Mouse (Mus musculus) stomach, embryonic 15.5 days (tissue): ENCODE data around the gene Cryl1. TPM values are rescaled to one million over a fixed set of nuclear protein-coding genes. Genes with fewer than 3 reads are reported as not detected.

Source experiments
- ATAC-seq: fragments of 200-750 bp; cut with Nextera tagmentation; 2 replicates; pipeline ENCODE4 v1.8.0; 2017; ENCODE audit warnings: low read depth, moderate number of reproducible peaks, moderate TSS enrichment; ENCODE audit not compliant: insufficient read depth, low FRiP score
- H3K27ac ChIP-seq: fragments of 300-500 bp; sonication (generic); 2 replicates; pipeline ENCODE4 v1.5.1; 2015; ENCODE audit warnings: mild to moderate bottlenecking, inconsistent platforms
- H3K27me3 ChIP-seq: fragments of 300-500 bp; sonication (generic); replicated peaks from 2 replicates; pipeline ENCODE4 v1.6.1; 2015; ENCODE audit warnings: inconsistent platforms
- H3K36me3 ChIP-seq: fragments of 300-500 bp; sonication (generic); 2 replicates; pipeline ENCODE4 v1.6.1; 2015; ENCODE audit warnings: inconsistent platforms
- H3K4me1 ChIP-seq: fragments of 300-500 bp; sonication (generic); 2 replicates; pipeline ENCODE4 v1.6.1; 2015; ENCODE audit warnings: inconsistent platforms
- H3K4me2 ChIP-seq: fragments of 300-500 bp; sonication (generic); 2 replicates; pipeline ENCODE4 v1.6.1; 2015; ENCODE audit warnings: mild to moderate bottlenecking, inconsistent platforms
- H3K4me3 ChIP-seq: fragments of 300-500 bp; sonication (generic); replicated peaks from 2 replicates; pipeline ENCODE4 v1.5.1; 2015; ENCODE audit warnings: inconsistent platforms
- H3K9ac ChIP-seq: fragments of 300-500 bp; sonication (generic); 2 replicates; pipeline ENCODE4 v1.6.1; 2015; ENCODE audit warnings: inconsistent platforms
- H3K9me3 ChIP-seq: fragments of 300-500 bp; sonication (generic); 2 replicates; pipeline ENCODE4 v1.6.1; 2016; ENCODE audit warnings: inconsistent platforms
- WGBS: fragments of 180-500 bp; shearing (Covaris S2); methylation state at CpG from one replicate; pipeline ENCODE4 v1.1.7; 2015; 5-methylcytosine and 5-hydroxymethylcytosine counted together
- polyA plus RNA-seq: library from polyadenylated mRNA; unstranded; fragments of >200 nt; fragmentation: Nextera tagmentation; extraction: Ambion mirVana; gene quantifications from 2 replicates; pipeline ENCODE4 v1.2.1, GENCODE M21; 2015

Cryl1 gene
- 37.6 and 44.5 TPM in 2 replicates for polyA plus RNA-seq

DNA sequence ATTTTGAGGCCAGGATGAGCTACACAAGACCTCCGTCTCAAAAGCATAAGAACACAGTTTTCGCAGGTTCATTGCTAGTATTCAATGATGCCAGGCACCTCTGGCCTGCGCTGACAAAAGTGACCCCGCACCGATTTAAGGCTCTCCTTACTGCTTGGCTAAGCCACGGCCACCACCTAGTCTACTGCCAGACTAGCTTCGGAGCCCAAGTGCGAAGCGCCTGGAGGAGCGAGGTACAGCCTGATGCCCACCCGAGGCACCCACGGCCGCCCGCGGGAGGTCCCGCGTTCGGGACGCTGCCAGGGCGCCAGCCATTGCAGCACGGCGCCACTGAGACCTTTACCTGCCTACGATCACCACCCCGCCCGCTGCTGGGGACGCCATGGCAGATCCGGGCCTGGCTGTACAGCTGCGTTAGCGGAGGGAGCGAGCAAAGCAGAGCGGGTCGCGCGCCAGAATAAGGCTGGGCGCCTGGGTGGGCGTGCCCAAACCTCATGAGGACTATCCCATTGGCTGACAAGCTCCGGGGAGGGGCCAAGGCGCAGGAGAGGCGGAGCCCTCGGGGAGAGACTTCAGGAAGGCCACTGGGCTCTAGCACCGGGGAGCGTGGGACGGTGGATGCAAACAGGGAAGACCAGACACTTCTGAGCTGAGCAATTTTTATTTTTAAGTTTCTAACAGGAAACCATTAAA lies at the start of gene Cryl1:
TSS of gene Cryl1 (minus strand) at position 465 of the 693 bp plus-strand sequence.
- Histone ChIP-seq H3K9ac (peak within 1 kb of the TSS; percentile 78), H3K9me3 (no peaks in the 10 kb centered on the region), H3K27me3 (no peaks in the 10 kb centered on the region), H3K4me2 (peak within 1 kb of the TSS; percentile 93), H3K36me3 (no peaks in the 10 kb centered on the region), H3K4me1 (no peaks in the 10 kb centered on the region), H3K4me3 (peak within 1 kb of the TSS; percentile 69), H3K27ac (peak within 1 kb of the TSS; percentile 92)
- WGBS = 3% methylated on average over 42 of the region's 43 CpGs
- peak; percentile 100 for ATAC-seq

DNA sequence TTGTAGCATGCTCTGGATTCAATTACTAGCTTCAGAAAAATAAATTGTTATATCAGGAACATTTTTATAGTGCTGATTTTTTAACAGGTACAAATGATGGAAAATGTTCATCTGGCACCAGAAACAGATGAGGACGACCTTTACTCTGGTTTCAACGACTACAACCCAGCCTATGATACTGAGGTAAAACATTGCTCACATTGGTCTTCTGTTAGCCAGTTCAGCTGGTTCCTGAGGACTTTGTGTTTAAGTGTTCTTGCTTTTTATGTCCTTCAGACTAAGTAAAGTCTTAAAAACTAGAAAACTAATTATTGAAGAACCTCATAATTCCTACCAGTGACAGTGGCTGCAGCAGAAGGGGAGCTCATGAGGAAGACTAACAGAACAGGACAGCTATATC lies 32.1 kb upstream of the Cryl1 start:
- Histone ChIP-seq H3K27ac (no peak overlapping the region), H3K9me3 (no peaks in the 10 kb centered on the region), H3K4me1 (no peaks in the 10 kb centered on the region), H3K36me3 (no peaks in the 10 kb centered on the region), H3K4me3 (no peak overlapping the region), H3K27me3 (no peaks in the 10 kb centered on the region), H3K9ac (no peak overlapping the region), H3K4me2 (no peak overlapping the region)
- WGBS = 73% methylated on average over 2 of the region's 2 CpGs
- no peak for ATAC-seq

DNA sequence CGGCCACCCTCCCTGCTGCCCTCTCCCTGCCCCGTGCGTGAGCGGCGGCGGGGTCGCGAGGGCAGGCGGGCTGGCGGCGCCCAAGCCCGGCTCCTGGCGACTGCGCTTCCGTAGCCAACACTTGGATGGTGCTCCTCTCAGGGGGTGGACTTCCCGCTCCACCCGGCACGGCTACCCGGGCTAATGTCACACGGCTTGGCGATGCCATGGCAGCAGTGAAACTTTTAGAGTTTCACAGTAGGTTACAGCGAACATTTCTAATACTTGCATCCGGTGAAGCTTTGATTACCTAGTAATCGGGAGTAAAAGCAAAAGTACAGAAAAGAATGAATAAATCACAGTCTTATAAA lies 25.9 kb upstream of the Cryl1 start:
- peak; percentile 63; the same call in 1 of the 2 replicates for ATAC-seq
- Histone ChIP-seq H3K27ac (peak overlapping the region; percentile 57), H3K27me3 (no peaks in the 10 kb centered on the region), H3K9me3 (no peaks in the 10 kb centered on the region), H3K4me3 (peak overlapping the region; percentile 97), H3K4me1 (no peaks in the 10 kb centered on the region), H3K36me3 (no peaks in the 10 kb centered on the region), H3K9ac (peak overlapping the region; percentile 93), H3K4me2 (peak overlapping the region; percentile 73)
- WGBS = under 1% methylated on average over 23 of the region's 24 CpGs

DNA sequence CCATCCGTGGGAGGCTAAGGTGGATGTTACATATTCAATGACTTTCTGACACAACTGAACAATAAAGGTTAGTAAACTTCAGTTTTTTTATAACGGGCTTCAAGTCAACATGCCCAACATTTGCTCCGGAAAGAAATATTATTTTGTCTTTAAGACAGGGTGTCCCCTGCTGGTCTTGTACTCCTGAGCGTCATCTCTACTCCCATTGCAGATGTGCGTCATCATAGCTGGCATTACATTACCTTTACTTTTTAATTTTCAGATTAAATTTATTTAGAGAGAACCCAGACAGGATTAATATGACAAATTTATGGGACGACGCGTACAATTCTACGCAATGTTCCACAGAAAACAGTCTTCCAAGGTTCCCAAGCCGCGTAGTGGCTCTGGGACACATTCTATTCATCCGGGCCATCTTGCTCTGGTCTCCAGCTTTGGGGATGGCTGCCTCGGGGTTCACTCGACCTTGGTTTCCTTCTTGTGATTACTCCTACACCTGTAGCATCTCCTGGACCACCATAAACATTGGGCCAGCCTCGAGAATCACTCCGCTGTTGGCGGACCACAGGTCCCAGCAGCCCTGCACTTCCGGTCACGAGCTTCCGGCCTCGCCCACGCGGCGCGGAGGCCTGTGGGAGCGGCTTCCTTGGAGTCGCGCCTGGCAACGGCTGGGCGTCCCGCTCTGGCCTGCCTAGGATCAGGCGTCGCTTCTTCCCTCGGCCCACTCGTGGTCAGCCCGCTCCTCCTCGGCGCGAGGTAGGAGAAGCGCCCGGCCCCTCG lies 25.3 kb upstream of the Cryl1 start, which contains the start of gene Ift88:
TSS of gene Ift88 (plus strand) at position 631 of the 780 bp plus-strand sequence.
- no peaks in the 10 kb centered on the region for H3K9me3 ChIP-seq
- H3K4me2 ChIP-seq = peak within 1 kb of the TSS; percentile 73
- H3K9ac ChIP-seq = peak within 1 kb of the TSS; percentile 93
- H3K27me3 ChIP-seq = no peaks in the 10 kb centered on the region
- H3K36me3 ChIP-seq = no peaks in the 10 kb centered on the region
- peak; percentile 98 for ATAC-seq
- peak within 1 kb of the TSS; percentile 97 for H3K4me3 ChIP-seq
- H3K4me1 ChIP-seq = no peaks in the 10 kb centered on the region
- peak within 1 kb of the TSS; percentile 57 for H3K27ac ChIP-seq
- 4% methylated on average over 33 of the region's 42 CpGs for WGBS

DNA sequence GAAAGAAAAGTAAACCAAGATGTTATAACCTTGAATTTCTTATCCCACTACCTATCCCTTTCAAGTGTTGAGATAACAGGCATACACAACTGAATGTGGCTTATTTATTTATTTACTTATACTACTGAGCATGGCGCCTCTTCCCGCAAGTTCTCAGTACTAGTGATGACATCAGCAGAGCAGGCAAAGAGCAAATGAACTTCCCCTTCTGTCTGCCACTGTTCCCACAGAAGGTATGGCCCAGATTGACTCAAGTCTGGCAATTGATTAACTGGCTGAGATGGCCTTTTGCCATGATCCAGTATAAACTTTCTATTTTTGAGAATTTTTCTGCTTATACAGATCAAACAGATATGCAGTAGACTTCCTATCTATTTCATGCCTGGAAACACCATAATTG lies 18.9 kb upstream of the Cryl1 start:
- Histone ChIP-seq H3K27ac (no peak overlapping the region), H3K36me3 (no peaks in the 10 kb centered on the region), H3K4me1 (no peaks in the 10 kb centered on the region), H3K27me3 (no peaks in the 10 kb centered on the region), H3K4me3 (no peak overlapping the region), H3K4me2 (no peak overlapping the region), H3K9ac (no peak overlapping the region), H3K9me3 (no peaks in the 10 kb centered on the region)
- ATAC-seq = no peak
- WGBS = 82% methylated on average over 2 of the region's 2 CpGs

DNA sequence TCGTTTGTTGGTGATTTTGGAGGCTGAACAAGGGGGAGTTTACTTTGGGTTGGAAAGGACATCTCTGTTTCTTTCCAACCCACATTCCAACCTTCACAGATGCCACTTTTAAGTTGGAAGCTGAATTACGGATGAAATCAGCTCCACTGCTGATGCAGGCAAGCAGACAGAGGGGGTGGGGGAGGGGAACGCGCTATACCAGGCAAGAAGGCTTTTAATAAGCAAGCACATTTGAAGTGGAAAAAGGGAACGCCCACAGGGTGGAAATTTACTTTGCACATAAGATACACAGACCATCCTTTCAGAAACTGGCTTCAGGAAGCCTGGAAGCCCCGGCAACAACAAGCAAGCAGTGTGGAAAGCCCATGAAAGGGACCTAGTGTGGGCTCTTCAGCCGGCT lies 13.8 kb upstream of the Cryl1 start:
- Histone ChIP-seq H3K9me3 (no peaks in the 10 kb centered on the region), H3K27me3 (no peaks in the 10 kb centered on the region), H3K9ac (no peak overlapping the region), H3K27ac (no peak overlapping the region), H3K36me3 (no peaks in the 10 kb centered on the region), H3K4me3 (no peak overlapping the region), H3K4me1 (no peaks in the 10 kb centered on the region), H3K4me2 (no peak overlapping the region)
- ATAC-seq = no peak
- 45% methylated on average over 7 of the region's 7 CpGs for WGBS

DNA sequence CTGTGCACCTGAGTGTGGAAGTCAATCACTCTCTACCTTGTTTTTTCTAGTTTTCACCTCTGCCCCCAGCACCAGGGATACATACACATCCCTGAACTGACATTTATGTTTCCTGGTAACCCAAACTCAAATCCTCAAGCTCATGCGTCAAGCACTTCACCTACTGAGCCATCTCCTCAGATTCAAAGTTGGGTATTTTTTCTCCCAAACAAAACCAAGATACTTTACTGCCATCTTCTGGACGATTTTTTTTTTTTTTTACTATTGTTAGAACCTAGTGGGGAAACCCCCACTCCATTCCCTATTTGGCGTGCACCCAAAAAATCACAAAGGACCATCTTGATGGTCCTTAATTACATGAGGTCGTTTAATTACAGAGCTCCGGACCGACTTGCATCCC lies 10.8 kb upstream of the Cryl1 start:
- H3K4me2 ChIP-seq = no peak overlapping the region
- no peak overlapping the region for H3K27ac ChIP-seq
- no peaks in the 10 kb centered on the region for H3K36me3 ChIP-seq
- no peaks in the 10 kb centered on the region for H3K4me1 ChIP-seq
- H3K27me3 ChIP-seq = no peaks in the 10 kb centered on the region
- H3K9me3 ChIP-seq = no peaks in the 10 kb centered on the region
- H3K9ac ChIP-seq = no peak overlapping the region
- no peak overlapping the region for H3K4me3 ChIP-seq
- WGBS = 19% methylated on average over 6 of the region's 6 CpGs
- no peak for ATAC-seq

DNA sequence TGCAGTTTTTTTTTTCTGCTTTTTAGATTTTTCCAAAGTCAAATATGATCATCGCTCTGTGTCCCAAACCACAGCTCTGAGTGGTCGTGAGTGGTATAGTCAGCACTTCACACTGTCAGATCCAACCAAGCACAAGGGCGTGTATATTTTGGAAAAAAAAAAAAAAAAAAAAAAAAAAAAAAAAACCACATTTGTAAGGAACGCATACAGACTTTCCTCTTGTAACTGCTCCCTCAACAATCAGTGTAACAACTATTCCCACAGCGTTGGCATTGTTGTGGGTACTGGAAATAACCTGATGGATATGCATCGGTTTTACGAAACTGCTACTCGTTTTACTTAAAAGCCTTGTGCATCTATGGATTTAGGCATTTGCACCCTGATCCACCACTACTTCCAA lies 9.8 kb upstream of the Cryl1 start:
- Histone ChIP-seq H3K27ac (no peak overlapping the region), H3K36me3 (no peaks in the 10 kb centered on the region), H3K4me3 (no peak overlapping the region), H3K27me3 (no peaks in the 10 kb centered on the region), H3K9ac (no peak overlapping the region), H3K4me1 (no peaks in the 10 kb centered on the region), H3K4me2 (no peak overlapping the region), H3K9me3 (no peaks in the 10 kb centered on the region)
- no peak for ATAC-seq
- WGBS = 77% methylated on average over 8 of the region's 8 CpGs

DNA sequence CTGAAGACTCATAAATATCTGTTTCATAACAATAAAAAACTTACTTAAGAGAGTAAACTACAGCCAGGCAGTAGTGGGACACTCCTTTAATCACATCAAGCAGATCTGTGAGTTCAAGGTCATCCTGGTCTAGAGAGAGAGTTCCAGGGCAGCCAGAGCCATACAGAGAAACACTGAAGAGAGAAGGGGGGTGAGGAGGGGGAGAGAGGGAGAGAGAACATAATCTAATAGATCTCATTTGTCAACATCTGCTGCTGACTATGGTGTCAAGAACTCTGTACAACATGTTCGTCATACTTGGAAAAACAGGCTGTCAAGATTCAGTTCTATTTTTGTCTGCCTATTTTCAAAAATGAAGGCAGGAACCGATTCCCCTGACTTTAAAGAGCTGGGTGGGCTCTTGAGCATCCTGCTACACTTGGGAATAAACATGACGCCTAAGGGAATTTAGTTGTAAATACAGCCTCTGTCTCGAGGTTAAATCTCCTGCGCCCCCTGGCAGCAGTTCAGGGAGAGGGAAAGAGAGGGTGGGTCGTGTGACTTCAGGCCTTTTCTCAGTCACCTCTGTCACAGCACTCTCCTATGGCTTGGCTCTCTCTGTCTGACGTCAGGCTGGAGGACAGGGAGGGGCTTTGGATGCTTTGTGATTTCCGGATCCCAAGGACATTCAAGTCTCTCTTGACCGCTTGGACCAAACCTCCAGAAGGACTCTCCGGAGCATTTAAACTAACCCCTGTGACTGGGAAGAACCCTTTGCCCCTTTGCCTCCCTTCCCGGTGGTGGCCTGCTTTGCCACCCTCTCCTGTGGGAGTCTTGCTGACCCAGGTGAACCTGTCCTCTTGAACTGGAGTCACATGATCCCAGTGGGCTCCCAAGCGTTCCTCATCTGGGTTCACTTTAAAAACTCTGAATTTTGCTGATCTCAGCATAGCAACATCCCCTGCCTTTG lies 9.0 kb upstream of the Cryl1 start:
- no peaks in the 10 kb centered on the region for H3K27me3 ChIP-seq
- ATAC-seq = peak; percentile 78
- WGBS = 6% methylated on average over 12 of the region's 12 CpGs
- H3K36me3 ChIP-seq = no peaks in the 10 kb centered on the region
- H3K9ac ChIP-seq = no peak overlapping the region
- H3K27ac ChIP-seq = no peak overlapping the region
- no peaks in the 10 kb centered on the region for H3K4me1 ChIP-seq
- H3K9me3 ChIP-seq = no peaks in the 10 kb centered on the region
- H3K4me2 ChIP-seq = peak overlapping the region; percentile 27
- H3K4me3 ChIP-seq = no peak overlapping the region

DNA sequence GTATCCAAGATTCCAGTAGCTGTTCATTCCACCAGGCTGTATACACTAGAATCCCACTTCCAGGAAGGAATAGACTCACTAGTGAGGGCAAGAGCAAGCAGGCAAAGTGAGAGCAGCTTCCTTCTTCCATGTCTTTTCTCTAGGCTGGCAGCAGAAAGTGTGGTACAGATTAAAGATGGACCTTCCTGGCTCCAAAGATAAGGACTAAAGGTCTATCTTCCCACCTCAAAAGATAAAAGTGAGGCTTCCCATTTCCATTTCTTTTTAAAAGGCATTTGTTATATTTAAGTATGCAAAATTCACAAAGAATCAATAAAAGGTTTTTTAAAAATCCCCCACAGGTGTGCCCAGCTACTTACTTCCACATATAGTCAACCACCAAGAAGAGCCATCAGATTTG lies 4.5 kb upstream of the Cryl1 start:
- Histone ChIP-seq H3K4me3 (no peak overlapping the region), H3K27ac (no peak overlapping the region), H3K36me3 (no peaks in the 10 kb centered on the region), H3K9me3 (no peaks in the 10 kb centered on the region), H3K4me1 (no peaks in the 10 kb centered on the region), H3K27me3 (no peaks in the 10 kb centered on the region), H3K9ac (no peak overlapping the region), H3K4me2 (no peak overlapping the region)
- no peak for ATAC-seq

DNA sequence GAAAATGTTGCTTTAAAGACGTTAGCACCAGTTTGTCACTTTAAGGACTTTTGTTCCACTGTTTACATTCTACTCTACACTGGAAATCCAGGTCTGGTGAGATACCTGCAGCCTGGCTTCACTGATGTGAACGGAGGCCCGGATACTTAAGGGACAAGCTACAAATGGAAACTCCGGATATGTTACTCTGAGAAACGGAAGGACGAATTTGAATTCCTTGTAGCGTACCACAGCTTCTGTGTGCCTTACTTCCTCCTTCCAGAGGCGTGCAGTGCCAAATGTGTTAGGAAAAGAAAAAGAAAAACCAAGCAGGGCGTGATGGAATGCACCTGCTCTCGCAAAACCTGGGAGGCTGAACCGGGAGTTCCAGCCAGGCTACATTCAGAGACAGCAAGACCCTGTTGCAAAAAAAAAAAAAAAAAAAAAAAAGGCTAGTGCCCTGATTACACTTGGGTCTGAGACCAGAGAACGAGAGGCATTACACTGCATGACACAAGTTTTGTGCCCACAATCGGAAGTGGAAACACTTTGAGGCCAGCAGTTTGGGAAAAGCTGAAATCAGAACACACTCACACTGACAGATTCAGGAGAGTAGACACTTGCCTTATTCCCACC lies 591 bp upstream of the Cryl1 start:
- Histone ChIP-seq H3K4me2 (peak overlapping the region; percentile 93), H3K9me3 (no peaks in the 10 kb centered on the region), H3K9ac (peak overlapping the region; percentile 16; the same call in 1 of the 2 replicates), H3K4me1 (no peaks in the 10 kb centered on the region), H3K4me3 (peak overlapping the region; percentile 69), H3K27me3 (no peaks in the 10 kb centered on the region), H3K27ac (peak overlapping the region; percentile 92), H3K36me3 (no peaks in the 10 kb centered on the region)
- ATAC-seq = peak; percentile 36
- WGBS = 7% methylated on average over 13 of the region's 13 CpGs
